Mouse (Mus musculus) forebrain, postnatal 0 days (tissue): ENCODE results near the gene Gm35315. TPM values are rescaled to one million over a fixed set of nuclear protein-coding genes. Genes with fewer than 3 reads are reported as not detected.
A peak's percentile ranks its signal among the peaks of the same experiment; 100 is the strongest.

ENCODE experiments used
- ATAC-seq: fragments of 200-750 bp; cut with Nextera tagmentation; 2 replicates; pipeline ENCODE4 v1.8.0; 2017; ENCODE audit warnings: mild to moderate bottlenecking, moderate library complexity
- DNase-seq: peaks from one replicate; pipeline ENCODE4 v3.0.0-alpha.2; 2015
- H3K27ac ChIP-seq: fragments of 300-500 bp; sonication (generic); 2 replicates; pipeline ENCODE4 v1.5.1; 2014; ENCODE audit warnings: low read depth, mild to moderate bottlenecking, antibody characterized with exemption, low read length, moderate library complexity, mixed read lengths
- H3K27me3 ChIP-seq: fragments of 300-500 bp; sonication (generic); 2 replicates; pipeline ENCODE4 v1.6.1; 2014; ENCODE audit warnings: mild to moderate bottlenecking, low read length, mixed read lengths; ENCODE audit not compliant: insufficient read depth
- H3K36me3 ChIP-seq: fragments of 300-500 bp; sonication (generic); 2 replicates; pipeline ENCODE4 v1.6.1; 2014; ENCODE audit warnings: mild to moderate bottlenecking, moderate library complexity; ENCODE audit not compliant: insufficient read depth
- H3K4me1 ChIP-seq: fragments of 300-500 bp; sonication (generic); 2 replicates; pipeline ENCODE4 v1.6.1; 2014; ENCODE audit warnings: antibody characterized with exemption; ENCODE audit not compliant: insufficient read depth
- H3K4me2 ChIP-seq: fragments of 300-500 bp; sonication (generic); 2 replicates; pipeline ENCODE4 v1.6.1; 2014; ENCODE audit warnings: low read depth, mild to moderate bottlenecking, moderate library complexity
- H3K4me3 ChIP-seq: fragments of 300-500 bp; sonication (generic); 2 replicates; pipeline ENCODE4 v1.5.1; 2014; ENCODE audit warnings: low read depth, low read length, mixed read lengths
- H3K9ac ChIP-seq: fragments of 300-500 bp; sonication (generic); 2 replicates; pipeline ENCODE4 v1.6.1; 2014; ENCODE audit warnings: mild to moderate bottlenecking
- H3K9me3 ChIP-seq: fragments of 300-500 bp; sonication (generic); 2 replicates; pipeline ENCODE4 v1.6.1; 2016; ENCODE audit warnings: low read length
- CTCF ChIP-seq: sonication (generic); IDR thresholded peaks from 2 replicates; pipeline ENCODE4 v1.5.1; 2016; ENCODE audit warnings: antibody characterized with exemption, control low read depth, low read depth
- WGBS: fragments of 180-500 bp; shearing (Covaris S2); extraction: QIAGEN DNeasy Blood & Tissue Kit; methylation state at CpG from one replicate; pipeline ENCODE4 v1.1.7; 2014; 5-methylcytosine and 5-hydroxymethylcytosine counted together
- polyA plus RNA-seq: library from polyadenylated mRNA; unstranded; fragments of >200 nt; fragmentation: Nextera tagmentation; extraction: Ambion mirVana; gene quantifications from 2 replicates; pipeline ENCODE4 v1.2.1, GENCODE M21; 2015
- total RNA-seq: library from RNA; depleted of rRNA; stranded (reverse); fragments of >200 nt; gene quantifications from 2 replicates; pipeline ENCODE4 v1.2.3, GENCODE M21; 2014

The Gm35315 gene
- total and polyA plus RNA-seq, 2 experiments from 2014 or later: 0.48 to 0.68 TPM

DNA sequence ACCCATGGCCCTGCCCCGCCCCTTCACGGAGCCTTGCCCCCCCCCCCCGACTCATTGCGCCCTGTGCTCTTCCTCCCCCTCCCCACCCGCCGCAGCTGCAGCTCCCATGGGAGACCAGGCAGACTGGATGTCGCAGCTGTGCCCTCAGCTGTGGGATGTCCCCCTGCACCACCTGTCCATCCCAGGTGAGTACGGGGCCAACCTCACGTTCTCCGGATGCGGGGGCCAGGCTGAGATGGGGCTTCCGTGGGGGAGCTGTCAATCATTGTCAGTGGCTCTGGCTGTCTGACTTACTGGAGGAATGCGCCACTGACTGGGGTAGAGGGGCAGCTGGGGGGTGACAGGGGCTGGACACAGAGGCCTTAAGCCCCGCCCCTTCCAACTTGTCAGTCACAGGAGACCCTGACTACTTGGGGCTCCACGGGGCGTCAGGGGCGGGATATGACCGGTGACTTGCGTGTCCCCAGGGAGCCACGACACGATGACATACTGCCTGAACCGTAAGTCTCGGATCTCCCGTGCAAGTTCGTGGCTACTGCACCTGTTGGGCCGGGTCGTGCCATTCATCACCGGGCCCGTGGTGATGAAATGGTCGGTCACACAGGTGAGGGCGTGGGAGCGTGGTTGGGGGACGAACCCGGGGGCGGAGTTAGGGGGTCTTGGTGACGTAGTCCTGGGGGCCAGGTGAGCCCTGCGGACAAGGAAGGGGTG lies 6.9 kb upstream of the Gm35315 start:
- H3K4me3 ChIP-seq: peak overlapping the region; percentile 39
- H3K9ac ChIP-seq: peak overlapping the region; percentile 53
- peak overlapping the region; percentile 80 for H3K4me2 ChIP-seq
- 3% methylated on average over 36 of the region's 37 CpGs for WGBS
- no peak overlapping the region for H3K27ac ChIP-seq
- no peaks in the 10 kb centered on the region for H3K27me3 ChIP-seq
- no peaks in the 10 kb centered on the region for H3K9me3 ChIP-seq
- peak; percentile 25 for ATAC-seq
- H3K4me1 ChIP-seq: peaks cover 5% of the 10 kb centered on the region
- no peak for TF ChIP-seq CTCF
- peaks cover 33% of the 10 kb centered on the region for H3K36me3 ChIP-seq
- DNase-seq: no peak

DNA sequence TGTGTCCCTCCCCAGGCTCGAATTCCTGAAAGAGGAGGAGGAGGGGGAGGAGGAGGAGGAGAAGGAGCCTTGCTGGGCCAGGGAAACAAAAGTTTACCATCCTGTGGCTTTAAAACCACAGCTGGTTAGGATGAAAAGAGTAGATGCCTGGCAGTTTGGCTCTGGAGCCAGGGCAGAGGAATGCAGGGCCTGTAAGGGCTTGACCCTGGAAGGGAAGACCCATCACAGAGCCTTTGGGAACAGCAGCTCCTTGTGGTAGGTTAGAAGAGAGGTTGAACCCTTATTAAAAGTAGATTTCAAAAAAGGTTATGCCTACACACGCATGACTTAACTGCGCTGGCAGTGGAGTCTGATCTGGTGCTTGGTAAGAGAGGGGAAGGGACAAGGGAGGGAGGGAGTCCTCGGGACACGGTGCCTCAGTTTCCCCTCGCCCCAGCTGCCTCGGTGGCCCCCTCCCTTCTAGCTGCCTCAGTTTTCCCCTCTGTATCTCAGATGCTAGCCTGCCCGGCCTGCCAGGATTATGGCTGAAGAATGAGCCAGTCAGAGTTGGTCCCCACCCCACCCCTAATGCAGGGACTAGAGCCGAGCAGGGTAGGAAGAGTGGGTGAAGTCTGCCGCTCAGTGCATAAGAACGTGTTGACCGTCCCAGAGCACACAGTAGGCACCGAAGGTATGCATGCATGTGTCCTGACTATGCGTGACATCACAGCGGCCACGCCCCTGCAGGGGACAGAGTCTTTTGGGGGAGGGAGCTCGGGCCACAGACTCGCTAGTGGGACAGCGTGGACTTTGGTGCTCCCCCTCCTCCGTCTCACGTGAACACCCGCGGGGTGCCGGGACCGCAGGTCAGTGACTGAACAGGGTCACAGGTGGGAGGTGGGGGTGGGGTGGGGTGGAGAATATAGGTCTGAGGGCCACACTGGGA lies 5.7 kb upstream of the Gm35315 start, which contains the start of gene Plcxd1:
Plcxd1 (plus strand) TSS at position 314 of the 925 bp plus-strand sequence.
- TF ChIP-seq CTCF: no peak
- H3K27me3 ChIP-seq: no peaks in the 10 kb centered on the region
- peak within 1 kb of the TSS; percentile 53; the same call in 1 of the 2 replicates for H3K9ac ChIP-seq
- H3K27ac ChIP-seq: no peak within 1 kb of the TSS
- ATAC-seq (no peak), DNase-seq (no peak)
- H3K4me3 ChIP-seq: peak within 1 kb of the TSS; percentile 39; the same call in 1 of the 2 replicates
- H3K9me3 ChIP-seq: no peaks in the 10 kb centered on the region
- peaks cover 6% of the 10 kb centered on the region for H3K4me1 ChIP-seq
- H3K36me3 ChIP-seq: peaks cover 26% of the 10 kb centered on the region
- 8% methylated on average over 25 of the region's 25 CpGs for WGBS
- H3K4me2 ChIP-seq: peak within 1 kb of the TSS; percentile 80

DNA sequence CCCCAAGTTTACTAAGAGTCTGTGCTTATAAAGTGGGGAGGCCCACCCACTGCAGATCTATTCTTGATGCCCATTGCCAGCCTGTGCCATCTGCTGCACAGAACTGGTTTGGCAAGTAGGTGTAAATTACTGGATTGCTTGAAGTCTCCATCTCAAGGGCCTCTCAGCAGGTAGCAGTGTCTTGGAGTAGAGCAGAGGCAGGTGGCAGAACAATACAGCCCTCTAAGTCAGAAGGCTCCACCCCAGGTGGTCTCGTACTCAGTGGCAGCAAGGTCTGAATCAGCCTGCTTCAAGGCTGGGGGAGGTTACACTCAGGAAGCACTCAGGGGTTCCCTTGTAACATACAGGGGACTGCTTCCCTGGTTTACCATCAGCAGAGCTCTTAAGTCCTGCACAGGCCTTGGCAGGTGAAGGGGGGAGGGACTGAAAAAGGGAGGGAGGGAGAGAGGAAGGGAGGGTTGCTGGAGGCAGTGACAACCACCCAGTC lies 4.8 kb upstream of the Gm35315 start:
- 21% methylated on average over 1 of the region's 1 CpGs for WGBS
- no peak for TF ChIP-seq CTCF

DNA sequence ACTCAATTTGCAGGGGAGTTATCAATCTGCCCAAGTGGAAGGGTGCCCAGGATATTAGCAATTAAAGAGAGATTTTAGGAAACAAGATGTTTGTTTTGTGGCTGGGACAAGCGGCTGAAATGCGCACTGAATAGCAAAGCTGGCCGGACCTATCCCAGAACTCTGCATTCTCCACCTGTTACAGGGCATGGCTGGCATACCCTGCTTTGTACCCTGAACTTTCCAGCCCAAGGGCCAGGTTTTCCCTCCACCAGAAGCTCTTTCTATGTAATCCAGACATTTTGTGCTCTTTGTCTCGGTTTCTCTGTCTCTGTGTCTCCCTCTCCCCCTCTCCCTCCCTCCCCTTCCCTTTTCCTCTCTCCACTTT lies 610 bp upstream of the Gm35315 start:
- DNase-seq (no peak), ATAC-seq (no peak; the same call in 1 of the 2 replicates)
- WGBS: 2% methylated on average over 4 of the region's 4 CpGs
- H3K9me3 ChIP-seq: no peaks in the 10 kb centered on the region
- 0 out of 2 replicates have a peak overlapping the region, but pooled peaks have one; percentile 21 for H3K27ac ChIP-seq
- H3K4me3 ChIP-seq: peak overlapping the region; percentile 52
- no peak for TF ChIP-seq CTCF
- H3K4me1 ChIP-seq: 0 out of 2 replicates have a peak, but pooled peaks cover 4% of the 10 kb centered on the region
- peak overlapping the region; percentile 54 for H3K9ac ChIP-seq
- H3K4me2 ChIP-seq: peak overlapping the region; percentile 90
- H3K36me3 ChIP-seq: no peaks in the 10 kb centered on the region
- no peaks in the 10 kb centered on the region for H3K27me3 ChIP-seq

More for the DNA sequence above, 4.8 kb upstream of the Gm35315 start:
- ATAC-seq (no peak), DNase-seq (no peak)
- Histone ChIP-seq H3K9ac (no peak overlapping the region), H3K4me2 (no peak overlapping the region), H3K9me3 (no peaks in the 10 kb centered on the region), H3K27me3 (no peaks in the 10 kb centered on the region), H3K27ac (no peak overlapping the region), H3K4me1 (peaks cover 10% of the 10 kb centered on the region), H3K36me3 (peaks cover 17% of the 10 kb centered on the region), H3K4me3 (no peak overlapping the region)

DNA sequence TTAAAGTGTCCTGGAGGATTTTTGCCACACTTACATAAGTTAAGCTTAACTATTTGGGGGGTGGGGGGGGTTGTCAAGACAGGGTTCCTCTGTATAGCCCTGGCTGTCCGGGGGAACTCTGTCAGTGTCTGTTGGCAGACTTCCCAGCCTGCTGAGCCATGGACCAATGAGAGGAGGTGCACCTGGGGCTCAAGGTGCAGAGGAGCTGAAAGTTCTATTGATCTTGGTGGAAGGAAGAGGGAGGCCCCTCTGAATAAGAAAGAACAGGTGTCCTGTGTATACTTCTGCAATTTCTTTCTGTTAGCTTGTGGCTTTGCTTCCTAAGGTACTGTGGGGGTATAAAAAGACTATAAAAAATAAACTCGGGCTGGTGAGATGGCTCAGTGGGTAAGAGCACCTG lies 2.7 kb downstream of the Gm35315 start:
- 0 out of 2 replicates have a peak, but pooled peaks cover 4% of the 10 kb centered on the region for H3K4me1 ChIP-seq
- WGBS: 62% methylated on average over 2 of the region's 2 CpGs
- no peak overlapping the region for H3K4me3 ChIP-seq
- ATAC-seq (no peak), DNase-seq (no peak)
- no peak for TF ChIP-seq CTCF
- H3K27me3 ChIP-seq: no peaks in the 10 kb centered on the region
- H3K4me2 ChIP-seq: no peak overlapping the region
- no peak overlapping the region for H3K27ac ChIP-seq
- no peak overlapping the region for H3K9ac ChIP-seq
- H3K36me3 ChIP-seq: no peaks in the 10 kb centered on the region
- H3K9me3 ChIP-seq: no peaks in the 10 kb centered on the region

DNA sequence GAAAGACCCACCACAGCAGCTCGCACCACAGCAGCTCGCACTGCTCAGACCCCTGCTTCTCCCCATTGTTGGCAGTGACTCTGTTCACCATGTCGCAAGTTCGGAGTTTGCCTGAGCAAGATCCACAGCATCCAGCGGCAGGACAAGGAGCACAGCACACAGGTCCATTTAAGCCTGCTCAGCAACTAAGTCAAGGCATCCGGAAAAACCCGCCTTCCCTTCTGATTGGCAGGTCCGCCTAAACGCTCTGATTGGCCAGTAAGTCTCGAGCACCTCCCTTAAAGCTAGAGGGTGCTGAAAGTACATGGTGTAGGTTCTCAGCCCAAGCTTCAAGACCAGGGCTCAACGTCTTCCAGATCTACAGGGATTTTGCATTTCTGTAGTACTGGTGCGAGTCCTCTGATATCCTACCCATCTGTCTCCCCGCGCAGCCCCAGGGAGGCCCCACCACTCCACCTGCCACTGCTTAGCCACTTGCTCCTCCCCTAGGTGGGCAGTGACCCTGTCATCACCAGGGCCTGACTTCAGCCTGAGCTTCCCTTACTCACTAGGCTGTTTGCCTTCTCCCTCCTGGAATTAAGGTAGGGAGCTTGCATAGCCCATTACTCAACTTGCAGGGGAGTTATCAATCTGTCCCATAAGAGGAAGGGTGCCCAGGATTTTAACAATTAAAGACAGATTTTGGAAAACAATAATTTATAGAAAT lies 7.9 kb downstream of the Gm35315 start:
- H3K4me2 ChIP-seq: no peak overlapping the region
- no peaks in the 10 kb centered on the region for H3K27me3 ChIP-seq
- no peaks in the 10 kb centered on the region for H3K9me3 ChIP-seq
- DNase-seq (no peak), ATAC-seq (no peak)
- no peak overlapping the region for H3K27ac ChIP-seq
- no peak overlapping the region for H3K4me3 ChIP-seq
- H3K9ac ChIP-seq: no peak overlapping the region
- WGBS: 45% methylated on average over 14 of the region's 14 CpGs
- no peak for TF ChIP-seq CTCF
- no peaks in the 10 kb centered on the region for H3K36me3 ChIP-seq
- no peaks in the 10 kb centered on the region for H3K4me1 ChIP-seq
